Comparison of ENCODE assay signal across 8 mouse cellular contexts in genomic region chr17:53462603-53463495, GRCm38 (mm10). TPM values are rescaled to one million over a fixed set of nuclear protein-coding genes. Genes with fewer than 3 reads are reported as not detected.
DNase-seq lines count a peak whose midpoint lies in the region; ATAC-seq lines count a peak whose summit lies in the region.

Gene Efhb (minus strand): TSS chr17:53463321.

- peak within 1 kb of the TSS; percentile 69 for H3K4me2 ChIP-seq in intestine, embryonic 15.5 days (replicated peaks)

- 0 out of 2 replicates have a peak, but pooled peaks cover 5% of the 10 kb centered on the region for H3K4me1 ChIP-seq in intestine, embryonic 15.5 days (replicated peaks)

- no peak within 1 kb of the TSS for H3K27ac ChIP-seq in intestine, embryonic 15.5 days

- peak within 1 kb of the TSS; percentile 36 for H3K4me3 ChIP-seq in intestine, embryonic 15.5 days (replicated peaks)

- peak; percentile 99 for ATAC-seq in intestine, embryonic 15.5 days
- ATAC-seq in megakaryocyte-erythroid progenitor cell, adult 5-6 weeks (replicated peaks; ENCODE audit: low FRiP score, low TSS enrichment, poor library complexity, severe bottlenecking) = peak; percentile 94

- DNase-seq in adrenal gland, adult 18-20 months (ENCODE audit: low spot score in 2 of 2) = peak; percentile 74 to 82
- DNase-seq in embryo, embryonic 11 days = peak; percentile 93
- peak; percentile 66 to 90 for DNase-seq in gastrocnemius, postnatal 4 days (ENCODE audit: low spot score in 2 of 2)
- DNase-seq in left cerebral cortex, postnatal 25 days (ENCODE audit: low spot score in 2 of 2) = peak; percentile 49 to 60
- DNase-seq in right cerebral cortex, postnatal 14 days = peak; percentile 65
- DNase-seq in urinary bladder, postnatal 4 days (ENCODE audit: low spot score in 2 of 2) = peak; percentile 79 to 92

- intact Hi-C loops in left cerebral cortex, postnatal 25 days (cut with DNase I) = no loop called here

- H3K36me3 ChIP-seq in intestine, embryonic 15.5 days = no peaks in the 10 kb centered on the region

- H3K27me3 ChIP-seq in intestine, embryonic 15.5 days (replicated peaks) = no peaks in the 10 kb centered on the region

- H3K9ac ChIP-seq in intestine, embryonic 15.5 days = peak within 1 kb of the TSS; percentile 30

- H3K9me3 ChIP-seq in intestine, embryonic 15.5 days = no peaks in the 10 kb centered on the region

- 24% methylated on average over 26 of the region's 26 CpGs for WGBS in intestine, embryonic 15.5 days

RNA-seq across cellular contexts. Expression of gene Efhb, which starts in this region (rescaled TPM):
- under 1 TPM; 0.19 to 0.40 TPM for total RNA-seq in adrenal gland, adult 18-20 months (2021)
- total RNA-seq in gastrocnemius, postnatal 4 days (2021) = under 1 TPM; 0.70 to 0.78 TPM
- polyA plus RNA-seq in intestine, embryonic 15.5 days (2015; fragmentation: Nextera tagmentation; extraction: Ambion mirVana) = 0.53 and 0.58 TPM in 2 replicates
- total RNA-seq in left cerebral cortex, postnatal 25 days (2021) = under 1 TPM; 0.11 to 0.48 TPM
- not detected in 2 replicates for total RNA-seq in megakaryocyte-erythroid progenitor cell, adult 5-6 weeks (2014; fragmentation: Nextera tagmentation)
- total RNA-seq in megakaryocyte-erythroid progenitor cell, adult 5-6 weeks (2017) = 0.11 TPM in 1 of 2 replicates, not detected in the other

Comparison
In these comparisons a context has a peak if more than half of its experiments do, and no peak if none do; other contexts are left out.
1. Peak in DNase-seq in adrenal gland, adult 18-20 months; RNA of the gene not detected or under 1 TPM.
2. Peak in DNase-seq in gastrocnemius, postnatal 4 days; RNA of the gene not detected or under 1 TPM.
3. Peak in ATAC-seq, H3K4me3 ChIP-seq, H3K9ac ChIP-seq and H3K4me2 ChIP-seq in intestine, embryonic 15.5 days; RNA of the gene not detected or under 1 TPM.
4. Peak in DNase-seq in left cerebral cortex, postnatal 25 days; RNA of the gene not detected or under 1 TPM.
5. Peak in ATAC-seq in megakaryocyte-erythroid progenitor cell, adult 5-6 weeks; RNA of the gene not detected or under 1 TPM.